Mouse (Mus musculus): ENCODE data around the gene Acss3.

GRCm38 (mm10) chr10:106932571-106933073 lies 190.8 kb downstream of the Acss3 start:
- no peak for TF ChIP-seq FLI1 (IDR thresholded peaks at IDR 0.05; ENCODE audit: low read length)
- TF ChIP-seq GATA1 (IDR thresholded peaks at IDR 0.05; ENCODE audit: borderline replicate concordance, low read length), result no peak

Measured in megakaryocyte, embryonic 14.5 days (primary cell).